Comparison of ENCODE assay signal across 8 mouse cellular contexts in genomic region chr2:153347183-153347781, GRCm38 (mm10). TPM values are rescaled to one million over a fixed set of nuclear protein-coding genes. Genes with fewer than 3 reads are reported as not detected.
DNase-seq lines count a peak whose midpoint lies in the region; ATAC-seq and TF ChIP-seq lines count a peak whose summit lies in the region.

No protein-coding gene starts in this region.

- no peaks in the 10 kb centered on the region for H3K9me3 ChIP-seq in lung, embryonic 14.5 days (ENCODE audit: low read depth, low read length)
- H3K9me3 ChIP-seq in embryonic facial prominence, embryonic 15.5 days (replicated peaks): no peaks in the 10 kb centered on the region
- H3K9me3 ChIP-seq in kidney, embryonic 14.5 days (ENCODE audit: control insufficient read depth, low read length): no peaks in the 10 kb centered on the region

- TF ChIP-seq CTCF in lung, embryonic 14.5 days (IDR thresholded peaks at IDR 0.05; ENCODE audit: low read depth): no peak

- peaks cover 22% of the 10 kb centered on the region for H3K4me1 ChIP-seq in lung, embryonic 14.5 days (ENCODE audit: insufficient read depth)
- H3K4me1 ChIP-seq in embryonic facial prominence, embryonic 15.5 days: peaks cover 34% of the 10 kb centered on the region
- peaks cover 30% of the 10 kb centered on the region for H3K4me1 ChIP-seq in kidney, embryonic 14.5 days (ENCODE audit: control insufficient read depth, insufficient read depth, low read length)

- peak overlapping the region; percentile 99 for H3K9ac ChIP-seq in lung, embryonic 14.5 days
- peak overlapping the region; percentile 90 for H3K9ac ChIP-seq in embryonic facial prominence, embryonic 15.5 days
- peak overlapping the region; percentile 98 for H3K9ac ChIP-seq in kidney, embryonic 14.5 days (ENCODE audit: low read depth, low read length)

- peak overlapping the region; percentile 99 for H3K27ac ChIP-seq in lung, embryonic 14.5 days (ENCODE audit: low read depth)
- H3K27ac ChIP-seq in embryonic facial prominence, embryonic 15.5 days (replicated peaks): peak overlapping the region; percentile 99
- H3K27ac ChIP-seq in kidney, embryonic 14.5 days (ENCODE audit: low read depth, low read length): peak overlapping the region; percentile 99

- H3K27me3 ChIP-seq in lung, embryonic 14.5 days (ENCODE audit: insufficient read depth, low read length): no peaks in the 10 kb centered on the region
- no peaks in the 10 kb centered on the region for H3K27me3 ChIP-seq in embryonic facial prominence, embryonic 15.5 days
- H3K27me3 ChIP-seq in kidney, embryonic 14.5 days (ENCODE audit: control insufficient read depth, insufficient read depth, low read length): no peaks in the 10 kb centered on the region

- DNase-seq in lung, embryonic 14.5 days: peak; percentile 37
- DNase-seq in lung, postnatal 4 days: no peak
- peak; percentile 17 to 18 for DNase-seq in natural killer cell, adult 2 months (ENCODE audit: low spot score in 2 of 2)
- no peak for DNase-seq in right cerebral cortex, postnatal 25 days
- DNase-seq in gastrocnemius, adult 8-10 months (ENCODE audit: low spot score in 2 of 2): no peak
- no peak for DNase-seq in right cerebral cortex, postnatal 36 days (ENCODE audit: low spot score in 2 of 2)

- peak overlapping the region; percentile 85 for H3K4me2 ChIP-seq in lung, embryonic 14.5 days
- H3K4me2 ChIP-seq in embryonic facial prominence, embryonic 15.5 days (replicated peaks): peak overlapping the region; percentile 63
- peak overlapping the region; percentile 77 for H3K4me2 ChIP-seq in kidney, embryonic 14.5 days (replicated peaks; ENCODE audit: low read depth, low read length)

- 2% methylated on average over 9 of the region's 9 CpGs for WGBS in lung, embryonic 14.5 days
- 2% methylated on average over 9 of the region's 9 CpGs for WGBS in embryonic facial prominence, embryonic 15.5 days
- 6% methylated on average over 9 of the region's 9 CpGs for WGBS in kidney, embryonic 14.5 days

- ATAC-seq in lung, embryonic 14.5 days (ENCODE audit: insufficient read depth): no peak
- ATAC-seq in embryonic facial prominence, embryonic 15.5 days (ENCODE audit: insufficient number of reproducible peaks, low FRiP score, low TSS enrichment, low read depth): no peak
- no peak for ATAC-seq in kidney, embryonic 14.5 days (ENCODE audit: low FRiP score, low TSS enrichment)

- peak overlapping the region; percentile 86 for H3K4me3 ChIP-seq in lung, embryonic 14.5 days (ENCODE audit: low read depth, low read length)
- peak overlapping the region; percentile 83 for H3K4me3 ChIP-seq in embryonic facial prominence, embryonic 15.5 days (replicated peaks)
- H3K4me3 ChIP-seq in kidney, embryonic 14.5 days (ENCODE audit: low read length): peak overlapping the region; percentile 89

- H3K36me3 ChIP-seq in lung, embryonic 14.5 days (ENCODE audit: insufficient read depth): peaks cover 13% of the 10 kb centered on the region
- 0 out of 2 replicates have a peak, but pooled peaks cover 2% of the 10 kb centered on the region for H3K36me3 ChIP-seq in embryonic facial prominence, embryonic 15.5 days
- peaks cover 9% of the 10 kb centered on the region; the same call in 1 of the 2 replicates for H3K36me3 ChIP-seq in kidney, embryonic 14.5 days (ENCODE audit: control insufficient read depth, insufficient read depth, low read length)

RNA-seq across cellular contexts. Expression of gene Asxl1, which starts 1.7 kb away (rescaled TPM):
- polyA plus RNA-seq in lung, embryonic 14.5 days (2014; fragmentation: Nextera tagmentation; extraction: Ambion mirVana): 23.7 and 26.0 TPM in 2 replicates
- polyA plus RNA-seq in embryonic facial prominence, embryonic 15.5 days (2015; fragmentation: Nextera tagmentation; extraction: Ambion mirVana): 12.3 and 13.4 TPM in 2 replicates
- 15.5 and 20.8 TPM in 2 replicates for polyA plus RNA-seq in kidney, embryonic 14.5 days (2014; fragmentation: Nextera tagmentation; extraction: Ambion mirVana)
- 10 to 100 TPM in 2 of 4 experiments, 1 to 10 TPM in 2; 8.1 to 12.1 (median 10.5) TPM for total RNA-seq in gastrocnemius, adult 8-10 months (2022)

RNA-seq across cellular contexts. Expression of gene Kif3b, which starts 56.1 kb away (rescaled TPM):
- polyA plus RNA-seq in lung, embryonic 14.5 days (2014; fragmentation: Nextera tagmentation; extraction: Ambion mirVana): 4.8 TPM in 2 replicates
- polyA plus RNA-seq in embryonic facial prominence, embryonic 15.5 days (2015; fragmentation: Nextera tagmentation; extraction: Ambion mirVana): 7.5 and 9.0 TPM in 2 replicates
- polyA plus RNA-seq in kidney, embryonic 14.5 days (2014; fragmentation: Nextera tagmentation; extraction: Ambion mirVana): 4.4 and 5.6 TPM in 2 replicates
- 1 to 10 TPM; 3.0 to 3.7 (median 3.4) TPM for total RNA-seq in gastrocnemius, adult 8-10 months (2022)

Comparison
In these comparisons a context has a peak if more than half of its experiments do, and no peak if none do; other contexts are left out.
1. DNase-seq: peak in lung, embryonic 14.5 days (single experiment) and natural killer cell, adult 2 months (2 of 2); none in lung, postnatal 4 days (0 of 2), right cerebral cortex, postnatal 25 days (single experiment), gastrocnemius, adult 8-10 months (0 of 2) and right cerebral cortex, postnatal 36 days (0 of 2).
2. Peak in every context shown above with its lines, with median percentiles within 50 percentile points of each other: H3K27ac ChIP-seq, H3K4me2 ChIP-seq, H3K4me3 ChIP-seq and H3K9ac ChIP-seq.